Mouse (Mus musculus): ENCODE results near the gene Fastkd3. TPM values are rescaled to one million over a fixed set of nuclear protein-coding genes. Genes with fewer than 3 reads are reported as not detected.

The Fastkd3 gene
- total RNA-seq, 2 experiments from 2014 or later = 13.3 to 13.5 TPM

GRCm38 (mm10) chr13:68605689-68606126 lies 23.7 kb downstream of the Fastkd3 start:
- intact Hi-C loops (cut with DNase I) = loop anchor here (10.0 kb wide), 1 partner anchor 399 kb away; no protein-coding TSS in a partner anchor
- DNase-seq = peak; percentile 24

- intact Hi-C loops (cut with DNase I) = loop anchor here (10.0 kb wide), 1 partner anchor 397 kb away; no protein-coding TSS in a partner anchor
- no peak for DNase-seq
Measured at GRCm38 (mm10) chr13:68607652-68608405, 25.8 kb downstream of the Fastkd3 start.

GRCm38 (mm10) chr13:68622792-68623191 lies 40.8 kb downstream of the Fastkd3 start:
- intact Hi-C loops (cut with DNase I) = loop anchor here (5.0 kb wide), 1 partner anchor 375 kb away; the partner anchor contains the start of gene Adcy2
- peak; percentile 17 for DNase-seq

- intact Hi-C loops (cut with DNase I) = no loop called here
- no peak for DNase-seq
Measured at GRCm38 (mm10) chr13:68627041-68627440, 45.0 kb downstream of the Fastkd3 start.

Other genes with a start within 250 kb of the Fastkd3 start
- 10 to 100 TPM; 11.7 to 12.4 TPM for gene Mtrr, start 85 bp upstream of the Fastkd3 start, total RNA-seq (2021)
- gene 1700001L19Rik, start 15.2 kb downstream of the Fastkd3 start, total RNA-seq (2021) = 10 to 100 TPM; 20.5 to 24.7 TPM